11 mouse cellular contexts compared by ENCODE assay signal in the genomic region with DNA sequence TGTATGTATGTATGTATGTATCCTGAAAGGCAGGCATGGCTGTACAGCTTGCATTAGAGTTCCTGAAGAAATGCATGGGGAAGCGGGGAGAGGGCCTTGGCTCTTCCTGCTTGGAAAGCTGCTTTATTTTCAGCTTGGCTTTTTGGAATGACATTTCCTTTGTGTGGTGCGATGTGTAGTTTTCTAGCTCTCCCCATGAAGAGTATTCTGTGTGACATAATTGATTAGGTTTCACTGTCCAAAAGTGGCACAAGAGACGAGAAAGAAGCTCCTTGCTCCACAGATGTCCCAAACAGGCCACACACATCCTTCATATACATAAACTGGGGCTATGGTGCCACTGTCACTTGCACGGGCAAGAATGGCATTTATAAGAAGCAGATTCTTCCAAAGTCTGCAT.
A peak's percentile ranks its signal among the peaks of the same experiment; 100 is the strongest.
DNase-seq lines count a peak whose midpoint lies in the region; ATAC-seq and TF ChIP-seq lines count a peak whose summit lies in the region.
"Had no signal": no experiment of that assay in that cellular context is flagged by ENCODE, and none has a peak within 500 bp of the region (broad histone marks: within the 10 kb centered on the region; RNA-seq: fewer than 3 reads in every experiment).

No protein-coding gene starts in this region.

- intact Hi-C loops in gastrocnemius, adult 2 months (cut with DNase I) = no loop called here

- TF ChIP-seq CTCF in gastrocnemius, adult 2 months (IDR thresholded peaks at IDR 0.05) = no peak

- no peak overlapping the region for H3K9ac ChIP-seq in kidney, embryonic 15.5 days
- H3K9ac ChIP-seq in forebrain, embryonic 13.5 days = peak overlapping the region; percentile 65; the same call in 1 of the 2 replicates
- no peak overlapping the region for H3K9ac ChIP-seq in midbrain, embryonic 14.5 days (replicated peaks; ENCODE audit: low read length)
- H3K9ac ChIP-seq: liver, embryonic 13.5 days had no signal

- peaks cover 41% of the 10 kb centered on the region for H3K4me1 ChIP-seq in kidney, embryonic 15.5 days
- peaks cover 51% of the 10 kb centered on the region for H3K4me1 ChIP-seq in forebrain, embryonic 13.5 days
- peaks cover 13% of the 10 kb centered on the region for H3K4me1 ChIP-seq in midbrain, embryonic 14.5 days (ENCODE audit: control insufficient read depth, insufficient read depth, low read length)
- H3K4me1 ChIP-seq: liver, embryonic 13.5 days had no signal

- no peaks in the 10 kb centered on the region for H3K36me3 ChIP-seq in kidney, embryonic 15.5 days
- H3K36me3 ChIP-seq in forebrain, embryonic 13.5 days (ENCODE audit: poor library complexity, severe bottlenecking) = no peaks in the 10 kb centered on the region
- H3K36me3 ChIP-seq in midbrain, embryonic 14.5 days (ENCODE audit: control insufficient read depth, insufficient read depth, low read length) = no peaks in the 10 kb centered on the region
- H3K36me3 ChIP-seq: liver, embryonic 13.5 days had no signal

- peaks cover 16% of the 10 kb centered on the region; the same call in 1 of the 2 replicates for H3K27me3 ChIP-seq in kidney, embryonic 15.5 days
- H3K27me3 ChIP-seq in forebrain, embryonic 13.5 days = no peaks in the 10 kb centered on the region
- H3K27me3 ChIP-seq in midbrain, embryonic 14.5 days (ENCODE audit: control insufficient read depth, insufficient read depth, low read length) = no peaks in the 10 kb centered on the region; the same call in 1 of the 2 replicates
- H3K27me3 ChIP-seq: liver, embryonic 13.5 days had no signal

- DNase-seq in gastrocnemius, adult 2 months = no peak
- no peak for DNase-seq in gastrocnemius, adult 18-20 months (ENCODE audit: low spot score)
- no peak for DNase-seq in kidney, adult 9 months
- DNase-seq in midbrain, embryonic 14.5 days = no peak
- no peak for DNase-seq in spleen, postnatal 10 days (ENCODE audit: low spot score in 2 of 2)
- DNase-seq in cerebellum, adult 8-10 months = no peak
- DNase-seq: kidney, adult 2 months; layer of hippocampus, adult 9-11 months; liver, embryonic 13.5 days had no signal

- WGBS in kidney, embryonic 15.5 days = 84% methylated on average over 4 of the region's 4 CpGs
- 48% methylated on average over 4 of the region's 4 CpGs for WGBS in forebrain, embryonic 13.5 days
- 59% methylated on average over 4 of the region's 4 CpGs for WGBS in midbrain, embryonic 14.5 days

- no peaks in the 10 kb centered on the region for H3K9me3 ChIP-seq in kidney, embryonic 15.5 days (replicated peaks)
- no peaks in the 10 kb centered on the region for H3K9me3 ChIP-seq in forebrain, embryonic 13.5 days (replicated peaks)
- no peaks in the 10 kb centered on the region for H3K9me3 ChIP-seq in midbrain, embryonic 14.5 days (ENCODE audit: control insufficient read depth, low read length)
- H3K9me3 ChIP-seq: liver, embryonic 13.5 days had no signal

- 0 out of 2 replicates have a peak overlapping the region, but pooled peaks have one; percentile 2 for H3K4me2 ChIP-seq in kidney, embryonic 15.5 days
- peak overlapping the region; percentile 65 for H3K4me2 ChIP-seq in forebrain, embryonic 13.5 days
- H3K4me2 ChIP-seq in midbrain, embryonic 14.5 days (ENCODE audit: low read length) = peak overlapping the region; percentile 41
- H3K4me2 ChIP-seq: liver, embryonic 13.5 days had no signal

- no peak for ATAC-seq in kidney, embryonic 15.5 days (replicated peaks; ENCODE audit: low FRiP score)
- no peak for ATAC-seq in forebrain, embryonic 13.5 days
- no peak for ATAC-seq in midbrain, embryonic 14.5 days (ENCODE audit: low FRiP score, low TSS enrichment)

- H3K4me3 ChIP-seq in gastrocnemius, adult 2 months = peak overlapping the region; percentile 75
- no peak overlapping the region for H3K4me3 ChIP-seq in kidney, embryonic 15.5 days (replicated peaks)
- H3K4me3 ChIP-seq in forebrain, embryonic 13.5 days = peak overlapping the region; percentile 37; the same call in 1 of the 2 replicates
- no peak overlapping the region for H3K4me3 ChIP-seq in midbrain, embryonic 14.5 days (replicated peaks; ENCODE audit: low read depth, low read length)
- H3K4me3 ChIP-seq: liver, embryonic 13.5 days had no signal

- peak overlapping the region; percentile 86 for H3K27ac ChIP-seq in gastrocnemius, adult 2 months
- H3K27ac ChIP-seq in kidney, embryonic 15.5 days = no peak overlapping the region
- H3K27ac ChIP-seq in forebrain, embryonic 13.5 days = no peak overlapping the region
- no peak overlapping the region for H3K27ac ChIP-seq in midbrain, embryonic 14.5 days (replicated peaks; ENCODE audit: low read depth, low read length)
- H3K27ac ChIP-seq: liver, embryonic 13.5 days had no signal

Comparison
In these comparisons a context has a peak if more than half of its experiments do, and no peak if none do; other contexts are left out.
1. H3K4me3 ChIP-seq: peak in gastrocnemius, adult 2 months (single experiment) and forebrain, embryonic 13.5 days (single experiment); none in kidney, embryonic 15.5 days (single experiment) and midbrain, embryonic 14.5 days (single experiment).
2. H3K4me2 ChIP-seq: peak in every context shown above with its lines; median percentile 65 in forebrain, embryonic 13.5 days; 41 in midbrain, embryonic 14.5 days; 2 in kidney, embryonic 15.5 days.